Mouse (Mus musculus) stomach, embryonic 14.5 days (tissue): ENCODE data around the gene Senp3. TPM values are rescaled to one million over a fixed set of nuclear protein-coding genes. Genes with fewer than 3 reads are reported as not detected.
A peak's percentile ranks its signal among the peaks of the same experiment; 100 is the strongest.
"Not testable (repeated sequence)": the region's sequence is repeated elsewhere in the genome, so short reads cannot be mapped to it uniquely, and the experiment has no call there.

Experiments
- ATAC-seq: fragments of 200-750 bp; cut with Nextera tagmentation; 2 replicates; pipeline ENCODE4 v1.8.0; 2017; ENCODE audit warnings: low read depth, moderate TSS enrichment; ENCODE audit not compliant: insufficient number of reproducible peaks, insufficient read depth, low FRiP score
- H3K27ac ChIP-seq: fragments of 300-500 bp; sonication (generic); 2 replicates; pipeline ENCODE4 v1.5.1; 2014; ENCODE audit warnings: mild to moderate bottlenecking, low read length, moderate library complexity, mixed read lengths
- H3K27me3 ChIP-seq: fragments of 300-500 bp; sonication (generic); 2 replicates; pipeline ENCODE4 v1.6.1; 2014; ENCODE audit warnings: low read length, control low read depth, mixed read lengths; ENCODE audit not compliant: control insufficient read depth, insufficient read depth
- H3K36me3 ChIP-seq: fragments of 300-500 bp; sonication (generic); 2 replicates; pipeline ENCODE4 v1.6.1; 2014; ENCODE audit warnings: mild to moderate bottlenecking, control low read depth, low read length, moderate library complexity, mixed read lengths; ENCODE audit not compliant: control insufficient read depth, insufficient read depth
- H3K4me1 ChIP-seq: fragments of 300-500 bp; sonication (generic); 2 replicates; pipeline ENCODE4 v1.6.1; 2014; ENCODE audit warnings: low read length, control low read depth, mixed read lengths; ENCODE audit not compliant: control insufficient read depth, insufficient read depth
- H3K4me2 ChIP-seq: fragments of 300-500 bp; sonication (generic); replicated peaks from 2 replicates; pipeline ENCODE4 v1.6.1; 2014; ENCODE audit warnings: low read depth, low read length, control low read depth
- H3K4me3 ChIP-seq: fragments of 300-500 bp; sonication (generic); 2 replicates; pipeline ENCODE4 v1.5.1; 2014; ENCODE audit warnings: low read depth, low read length, control low read depth
- H3K9ac ChIP-seq: fragments of 300-500 bp; sonication (generic); replicated peaks from 2 replicates; pipeline ENCODE4 v1.6.1; 2014; ENCODE audit warnings: low read depth, mild to moderate bottlenecking, control low read depth, low read length, moderate library complexity, mixed read lengths
- H3K9me3 ChIP-seq: fragments of 300-500 bp; sonication (generic); 2 replicates; pipeline ENCODE4 v1.6.1; 2016; ENCODE audit warnings: low read depth, low read length, control low read depth; ENCODE audit not compliant: control insufficient read depth
- WGBS: fragments of 180-500 bp; shearing (Covaris S2); extraction: QIAGEN DNeasy Blood & Tissue Kit; methylation state at CpG from one replicate; pipeline ENCODE4 v1.1.7; 2014; 5-methylcytosine and 5-hydroxymethylcytosine counted together
- polyA plus RNA-seq: library from polyadenylated mRNA; unstranded; fragments of >200 nt; fragmentation: Nextera tagmentation; extraction: Ambion mirVana; gene quantifications from 2 replicates; pipeline ENCODE4 v1.2.1, GENCODE M21; 2014

Senp3 gene
- polyA plus RNA-seq, result 88.1 and 102 TPM in 2 replicates

GRCm38 (mm10) chr11:69681314-69682208, at the start of gene Senp3:
Gene Senp3 (minus strand): TSS chr11:69682084.
- under 1% methylated on average over 78 of the region's 80 CpGs for WGBS
- H3K4me3 ChIP-seq, result peak within 1 kb of the TSS; percentile 73
- peak within 1 kb of the TSS; percentile 95 for H3K27ac ChIP-seq
- H3K4me2 ChIP-seq, result peak within 1 kb of the TSS; percentile 86
- H3K9me3 ChIP-seq, result no peaks in the 10 kb centered on the region
- H3K4me1 ChIP-seq, result peaks cover 23% of the 10 kb centered on the region
- H3K9ac ChIP-seq, result peak within 1 kb of the TSS; percentile 82
- peaks cover 23% of the 10 kb centered on the region for H3K36me3 ChIP-seq
- peak; percentile 96 for ATAC-seq
- H3K27me3 ChIP-seq, result no peaks in the 10 kb centered on the region

- WGBS, result 84% methylated on average over 2 of the region's 3 CpGs
- H3K4me3 ChIP-seq, ATAC-seq, H3K27ac ChIP-seq, H3K9me3 ChIP-seq, H3K27me3 ChIP-seq, H3K9ac ChIP-seq, H3K4me1 ChIP-seq, H3K4me2 ChIP-seq: not testable (repeated sequence)
- H3K36me3 ChIP-seq, result peaks cover 28% of the 10 kb centered on the region
Observed at GRCm38 (mm10) chr11:69731408-69731807, 49.5 kb upstream of the Senp3 start.

DNA sequence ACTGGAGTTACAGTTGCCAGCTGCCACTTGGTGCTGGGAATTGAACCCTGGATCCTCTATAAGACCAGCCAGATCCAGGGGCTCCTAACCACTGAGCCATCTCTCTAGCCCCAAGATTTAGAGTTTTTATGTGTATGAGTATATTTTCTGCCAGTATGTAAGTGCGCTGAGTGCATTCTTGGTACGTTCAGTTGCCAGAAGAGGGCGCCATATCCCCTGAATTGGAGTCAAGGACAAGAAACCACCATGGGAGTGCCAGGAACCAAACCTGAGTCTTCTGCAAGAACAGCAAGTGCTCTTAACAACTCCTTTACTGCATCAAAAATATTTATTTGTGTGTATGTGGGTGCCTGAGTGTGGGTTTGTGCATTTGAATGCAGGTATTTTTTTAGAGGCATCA, 47.2 kb upstream of the Senp3 start:
- H3K9me3 ChIP-seq, result no peaks in the 10 kb centered on the region
- H3K27ac ChIP-seq, result no peak overlapping the region
- no peak overlapping the region for H3K4me3 ChIP-seq
- no peak for ATAC-seq
- 27% methylated on average over 3 of the region's 3 CpGs for whole genome bisulfite sequencing
- no peak overlapping the region for H3K4me2 ChIP-seq
- H3K27me3 ChIP-seq, result no peaks in the 10 kb centered on the region
- peaks cover 4% of the 10 kb centered on the region for H3K36me3 ChIP-seq
- no peak overlapping the region for H3K9ac ChIP-seq
- H3K4me1 ChIP-seq, result no peaks in the 10 kb centered on the region

DNA sequence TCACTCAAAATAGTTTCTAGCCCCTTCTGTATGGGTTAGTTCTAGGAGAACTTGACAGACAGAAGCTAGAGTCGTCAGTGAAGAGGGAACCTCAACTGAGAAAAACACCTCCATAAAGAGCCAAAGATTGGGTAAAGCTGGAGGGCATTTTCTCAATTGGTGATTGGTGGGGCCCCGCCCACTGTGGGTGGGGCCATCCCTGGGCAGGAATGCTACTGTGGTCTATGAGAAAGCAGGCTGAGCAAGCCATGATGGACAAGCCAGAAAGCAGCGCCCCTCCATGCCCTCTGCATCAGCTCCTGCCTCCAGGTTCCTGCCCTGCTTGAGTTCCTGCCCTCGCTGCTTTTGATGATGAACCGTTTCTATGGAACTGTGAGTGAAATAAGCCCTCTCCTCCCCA, 44.1 kb upstream of the Senp3 start:
- H3K4me1 ChIP-seq, result no peaks in the 10 kb centered on the region
- H3K27me3 ChIP-seq, result no peaks in the 10 kb centered on the region
- WGBS, result 30% methylated on average over 5 of the region's 5 CpGs
- no peaks in the 10 kb centered on the region for H3K36me3 ChIP-seq
- ATAC-seq, result no peak
- H3K4me2 ChIP-seq, result no peak overlapping the region
- no peaks in the 10 kb centered on the region for H3K9me3 ChIP-seq
- no peak overlapping the region for H3K27ac ChIP-seq
- H3K9ac ChIP-seq, result no peak overlapping the region
- no peak overlapping the region for H3K4me3 ChIP-seq

- Histone ChIP-seq H3K4me1 (no peaks in the 10 kb centered on the region), H3K27ac (no peak overlapping the region), H3K36me3 (no peaks in the 10 kb centered on the region), H3K4me3 (no peak overlapping the region), H3K27me3 (no peaks in the 10 kb centered on the region), H3K9ac (no peak overlapping the region), H3K4me2 (no peak overlapping the region), H3K9me3 (no peaks in the 10 kb centered on the region)
- whole genome bisulfite sequencing, result 39% methylated on average over 2 of the region's 2 CpGs
- ATAC-seq, result no peak
Observed at GRCm38 (mm10) chr11:69723074-69723473, 41.2 kb upstream of the Senp3 start.

DNA sequence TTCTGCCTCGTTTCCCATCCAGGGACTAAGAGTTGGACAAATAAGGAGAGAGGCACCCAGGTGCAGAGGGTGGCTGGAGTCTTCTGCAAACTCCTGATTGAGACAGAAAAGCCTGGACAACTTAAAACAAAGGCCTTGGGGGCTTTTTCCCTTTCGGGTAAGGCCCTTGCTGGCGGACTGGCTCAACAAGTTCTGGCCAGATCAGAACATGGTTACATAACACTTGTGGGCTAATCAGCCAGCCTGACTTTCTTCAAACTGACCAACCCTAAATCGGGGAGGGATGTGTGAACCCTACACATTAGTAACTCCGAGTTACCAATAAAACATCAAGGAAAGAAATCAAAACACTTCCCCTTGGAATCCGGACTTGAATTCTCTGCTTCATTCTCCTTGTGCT, 39.0 kb upstream of the Senp3 start:
- Histone ChIP-seq H3K4me2 (no peak overlapping the region), H3K4me3 (no peak overlapping the region), H3K27me3 (no peaks in the 10 kb centered on the region), H3K9me3 (no peaks in the 10 kb centered on the region), H3K4me1 (no peaks in the 10 kb centered on the region), H3K36me3 (no peaks in the 10 kb centered on the region), H3K27ac (0 out of 2 replicates have a peak overlapping the region, but pooled peaks have one; percentile 33), H3K9ac (no peak overlapping the region)
- peak; percentile 28; the same call in 1 of the 2 replicates for ATAC-seq
- 58% methylated on average over 6 of the region's 6 CpGs for WGBS

DNA sequence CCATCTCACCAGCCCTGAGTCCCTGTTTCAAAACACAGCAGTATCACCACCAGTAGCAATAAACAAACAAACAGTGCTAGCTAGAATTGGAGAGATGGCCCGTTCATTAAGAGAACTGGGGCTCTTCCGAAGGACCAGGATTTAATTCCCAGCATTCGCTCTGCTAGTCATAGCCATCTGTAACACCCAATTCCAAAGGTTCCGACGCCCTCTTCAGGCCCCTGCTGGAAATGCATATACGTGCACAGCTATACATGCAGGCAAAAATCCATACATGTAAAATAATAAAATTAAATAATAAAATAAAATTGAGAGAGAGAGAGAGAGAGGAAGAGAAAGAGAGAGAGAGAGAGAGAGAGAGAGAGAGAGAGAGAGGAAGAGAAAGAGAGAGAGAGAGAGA, 37.5 kb upstream of the Senp3 start:
- no peaks in the 10 kb centered on the region for H3K9me3 ChIP-seq
- H3K9ac ChIP-seq, result no peak overlapping the region
- no peaks in the 10 kb centered on the region for H3K27me3 ChIP-seq
- H3K36me3 ChIP-seq, result no peaks in the 10 kb centered on the region
- H3K27ac ChIP-seq, result no peak overlapping the region
- no peak overlapping the region for H3K4me2 ChIP-seq
- no peak overlapping the region for H3K4me3 ChIP-seq
- WGBS, result 71% methylated on average over 6 of the region's 6 CpGs
- H3K4me1 ChIP-seq, result no peaks in the 10 kb centered on the region
- no peak for ATAC-seq

DNA sequence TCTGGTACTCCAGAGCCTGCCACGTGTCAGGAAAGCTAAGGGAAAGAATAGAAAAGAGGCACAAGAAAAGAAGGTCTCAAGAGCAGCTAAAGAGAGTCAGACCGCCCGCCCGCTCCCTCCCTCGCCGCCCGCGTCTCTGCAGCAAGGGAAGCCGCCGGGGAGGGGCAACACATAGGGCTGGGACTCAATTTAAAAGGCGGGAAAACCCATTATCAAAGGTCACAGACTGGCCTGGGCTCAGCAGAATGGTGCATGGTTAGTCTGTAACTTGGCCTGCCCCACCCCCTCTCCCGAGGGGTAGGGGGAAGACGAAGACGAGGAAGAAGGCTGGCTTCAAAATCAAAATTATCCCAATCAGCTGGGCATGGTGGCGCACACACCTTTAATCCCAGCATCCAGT, 36.8 kb upstream of the Senp3 start:
- ATAC-seq, result 0 out of 2 replicates have a peak, but pooled peaks have one; percentile 39
- H3K36me3 ChIP-seq, result no peaks in the 10 kb centered on the region
- no peaks in the 10 kb centered on the region for H3K27me3 ChIP-seq
- WGBS, result 27% methylated on average over 15 of the region's 15 CpGs
- peak overlapping the region; percentile 22; the same call in 1 of the 2 replicates for H3K4me2 ChIP-seq
- no peaks in the 10 kb centered on the region for H3K4me1 ChIP-seq
- no peak overlapping the region for H3K4me3 ChIP-seq
- no peak overlapping the region for H3K9ac ChIP-seq
- no peak overlapping the region for H3K27ac ChIP-seq
- no peaks in the 10 kb centered on the region for H3K9me3 ChIP-seq
